Mouse (Mus musculus): ENCODE results near the gene Zbtb38.

Zbtb38 gene

DNA sequence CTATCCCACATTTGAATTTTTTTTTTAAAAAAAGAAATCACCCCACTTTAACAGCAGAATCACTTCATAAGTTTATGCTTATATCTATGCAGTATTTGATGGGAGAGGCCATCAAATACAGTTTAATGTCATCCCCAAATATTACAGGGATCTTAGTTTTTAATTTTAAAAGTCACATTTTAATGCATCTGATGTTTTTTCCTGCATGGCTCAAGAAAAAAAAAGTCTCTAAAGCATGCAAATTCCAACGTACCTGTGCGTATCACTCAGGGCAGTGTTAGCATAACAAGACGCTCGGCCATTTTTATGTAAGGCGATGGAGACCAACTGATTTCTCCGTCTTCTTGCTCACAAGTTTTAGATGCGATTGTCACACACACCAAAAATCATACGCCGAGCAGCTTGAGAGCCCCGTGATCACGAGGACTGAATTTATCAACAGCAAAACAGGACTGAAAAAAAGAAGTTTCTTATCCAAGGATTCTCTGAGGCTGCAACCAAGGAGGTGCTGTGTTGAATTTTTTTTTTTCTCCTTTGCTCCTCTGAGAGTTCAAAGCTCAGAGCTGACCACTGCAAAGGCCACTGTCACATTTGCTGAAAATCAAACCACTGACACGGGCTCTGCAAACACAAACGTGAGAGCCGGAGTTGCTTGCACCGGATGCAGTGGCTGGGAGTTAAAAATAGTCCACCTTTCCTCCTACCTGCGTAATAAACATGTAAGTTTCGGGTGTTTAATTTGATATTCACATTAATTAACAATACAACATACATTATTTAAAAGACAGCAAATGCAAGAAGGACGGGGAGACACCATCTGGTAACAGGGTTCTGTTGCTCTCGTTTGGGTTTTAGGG, 21.4 kb downstream of the Zbtb38 start:
- DNase-seq (ENCODE audit: low spot score): no peak

- DNase-seq (ENCODE audit: low spot score): no peak
Measured at GRCm38 (mm10) chr9:96730311-96730625, 22.4 kb downstream of the Zbtb38 start.

GRCm38 (mm10) chr9:96729537-96730310, 22.9 kb downstream of the Zbtb38 start:
- DNase-seq (ENCODE audit: low spot score): no peak

DNA sequence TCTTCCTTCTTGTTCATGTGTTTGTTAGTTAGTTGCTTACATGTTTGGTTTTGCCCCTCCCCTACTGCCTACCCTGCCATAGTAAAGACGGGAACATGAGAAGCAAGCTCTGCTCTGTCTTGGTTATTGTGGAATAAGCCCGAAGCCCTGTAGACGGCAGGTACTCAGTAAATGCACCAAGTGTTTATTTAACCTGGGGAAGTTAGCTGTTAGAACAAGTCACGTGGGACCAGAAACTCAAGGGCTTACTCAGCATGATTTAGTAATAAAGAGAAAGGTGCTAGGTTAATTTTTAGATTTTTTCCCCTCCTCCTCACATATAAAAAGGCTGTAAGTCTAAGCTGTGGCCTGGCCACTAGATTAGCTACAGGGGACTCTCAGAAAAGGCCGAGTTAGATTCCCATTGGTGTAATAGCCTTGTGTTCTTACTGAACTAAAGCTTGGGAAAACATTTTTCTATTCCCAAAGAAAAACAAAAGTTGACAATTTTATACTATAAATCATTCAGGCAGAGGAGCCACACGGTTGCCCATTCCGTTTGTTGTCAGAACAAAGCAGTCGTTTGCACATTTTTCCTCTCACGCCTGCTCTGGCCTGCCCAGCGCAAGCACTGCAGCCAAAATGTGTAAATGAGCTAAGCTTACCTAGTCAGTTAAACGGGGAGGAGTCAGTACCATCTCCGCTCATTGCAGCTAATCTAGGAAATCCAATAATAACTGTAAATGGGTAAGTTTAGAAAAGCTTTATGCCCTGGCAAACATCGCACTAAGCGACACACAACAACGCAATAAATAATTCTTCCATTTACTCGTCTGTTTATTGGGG, 24.1 kb downstream of the Zbtb38 start:
- DNase-seq (ENCODE audit: low spot score): no peak

DNA sequence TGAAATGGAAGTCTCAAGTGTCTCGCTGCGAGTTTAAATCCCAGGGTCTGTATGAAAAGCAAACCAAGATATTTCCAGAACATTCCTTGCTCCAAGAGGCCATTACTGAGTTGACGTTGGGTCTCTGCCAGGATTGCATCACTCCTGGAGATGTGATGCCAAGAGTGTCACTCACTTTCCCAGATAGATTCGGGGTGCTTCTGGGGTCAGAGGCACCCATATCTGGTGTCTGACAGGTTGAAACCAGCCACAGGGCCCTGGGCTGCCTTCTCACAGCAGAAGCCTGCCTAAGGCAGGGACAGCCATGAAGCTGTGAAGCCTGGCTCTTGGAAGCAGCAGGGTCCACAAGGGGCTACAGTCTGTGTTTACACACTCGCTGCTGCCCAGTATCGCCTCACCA, 24.9 kb downstream of the Zbtb38 start:
- DNase-seq (ENCODE audit: low spot score): no peak

GRCm38 (mm10) chr9:96726336-96727131, 26.1 kb downstream of the Zbtb38 start:
- no peak for DNase-seq (ENCODE audit: low spot score)

- no peak for DNase-seq (ENCODE audit: low spot score)
Measured at GRCm38 (mm10) chr9:96725582-96726320, 26.9 kb downstream of the Zbtb38 start.

DNA sequence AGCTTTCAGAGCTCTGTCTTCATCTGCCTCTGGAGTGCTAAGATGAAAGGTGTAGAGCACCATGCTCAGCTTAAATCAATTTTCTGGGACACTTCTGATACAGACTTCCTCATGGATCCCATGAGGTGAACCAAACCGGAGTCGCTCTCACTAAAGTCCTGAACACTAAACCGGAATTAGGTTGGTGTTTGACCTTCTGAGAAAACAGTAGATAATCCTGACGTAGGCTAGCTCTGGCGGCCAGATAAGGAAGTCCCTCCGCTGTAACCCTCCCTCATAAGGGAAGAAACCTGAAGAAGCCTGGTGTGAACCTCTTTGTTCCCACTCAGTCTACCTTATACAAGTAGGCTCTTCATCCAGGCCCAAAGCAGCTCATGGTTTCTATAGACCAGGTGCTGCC, 29.0 kb downstream of the Zbtb38 start:
- DNase-seq (ENCODE audit: low spot score): no peak

GRCm38 (mm10) chr9:96721163-96721799, 31.4 kb downstream of the Zbtb38 start:
- no peak for DNase-seq (ENCODE audit: low spot score)

DNA sequence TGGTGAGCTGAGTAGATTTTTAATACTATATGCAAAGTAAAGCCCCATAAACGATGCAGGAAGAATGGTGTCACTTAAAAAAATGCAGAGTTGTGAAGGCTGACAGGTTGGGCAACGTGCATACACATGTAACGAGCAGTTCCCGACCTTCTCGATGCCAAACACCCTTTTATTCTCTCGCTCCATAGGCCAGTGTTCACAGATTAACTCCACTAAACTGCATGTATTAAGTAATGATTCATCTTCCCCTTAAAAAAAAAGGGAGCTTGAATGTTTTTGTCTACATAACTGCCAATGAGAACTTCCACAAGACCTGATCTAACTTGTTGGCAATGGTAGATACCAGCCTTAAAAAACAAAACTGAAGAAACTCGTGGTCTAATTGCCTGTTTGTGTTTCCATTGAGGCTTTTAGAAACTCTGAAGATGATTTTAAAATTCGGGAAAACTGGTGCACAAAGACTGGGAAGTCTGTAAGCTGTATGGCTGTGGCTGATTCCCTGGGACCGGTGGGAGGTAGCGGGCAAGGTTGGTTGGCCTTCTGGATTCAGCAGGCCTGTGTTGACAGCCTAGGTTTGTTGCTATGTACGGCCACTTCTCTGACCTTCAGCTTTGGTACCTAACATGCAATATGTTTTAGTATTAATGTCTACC, 32.0 kb downstream of the Zbtb38 start:
- no peak for DNase-seq (ENCODE audit: low spot score)

DNA sequence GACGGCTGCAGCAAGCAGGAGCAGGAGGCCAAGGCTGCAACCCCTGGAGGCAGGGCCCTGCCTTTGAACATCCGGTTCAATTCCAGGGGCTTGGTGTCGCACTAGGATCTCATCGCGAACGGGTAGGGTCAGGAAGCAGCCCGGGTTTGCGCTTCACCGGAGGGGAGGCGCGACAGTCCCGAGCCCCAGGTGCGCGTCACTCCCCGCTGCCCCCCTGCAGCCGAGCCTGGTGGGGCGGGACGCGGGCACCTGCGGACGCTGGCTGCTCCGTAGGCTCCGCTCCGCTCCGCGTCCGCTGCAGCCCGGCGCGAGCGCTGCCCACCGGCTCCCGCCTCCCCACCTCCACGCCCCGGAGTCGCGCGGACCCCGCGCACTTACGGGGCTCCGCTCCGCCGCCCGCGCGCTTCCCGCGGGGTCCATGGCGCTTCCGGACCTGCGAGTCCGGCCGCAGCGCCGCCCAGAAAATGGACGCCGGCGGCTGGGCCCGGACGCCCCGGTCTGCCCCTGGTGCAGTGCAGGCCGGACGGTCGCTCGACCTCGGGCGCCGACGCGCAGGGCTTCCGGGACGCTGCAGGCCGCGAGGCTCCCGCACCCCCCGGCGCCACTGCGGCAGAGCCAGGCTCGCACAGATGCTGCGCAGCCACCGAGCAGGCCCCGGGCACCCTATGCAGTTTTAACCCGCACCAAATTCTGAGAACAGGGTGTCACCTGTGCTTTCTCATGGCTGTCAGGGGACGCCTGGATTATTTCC, 33.0 kb downstream of the Zbtb38 start:
- no peak for DNase-seq (ENCODE audit: low spot score)

DNA sequence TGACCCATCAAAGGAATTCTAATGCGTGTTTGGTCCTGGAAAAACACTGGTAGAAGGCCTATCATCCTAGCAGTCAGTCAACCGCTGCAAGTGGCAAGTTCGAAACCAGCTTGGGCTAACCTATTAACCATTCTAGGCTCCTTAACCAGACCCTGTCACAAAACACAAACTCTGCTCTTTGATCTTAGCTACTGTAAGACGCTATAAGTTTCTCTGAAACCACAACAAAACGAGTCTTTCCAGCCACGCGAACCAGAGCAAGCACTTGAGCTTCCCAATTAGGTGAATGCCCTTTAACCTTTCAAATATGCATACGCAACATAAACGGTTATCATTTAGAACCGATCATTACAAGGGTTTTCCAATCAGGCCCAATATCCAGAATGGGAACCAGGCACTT, 33.7 kb downstream of the Zbtb38 start:
- no peak for DNase-seq (ENCODE audit: low spot score)

GRCm38 (mm10) chr9:96718402-96718798, 34.2 kb downstream of the Zbtb38 start:
- no peak for DNase-seq (ENCODE audit: low spot score)

GRCm38 (mm10) chr9:96717698-96718401, 34.8 kb downstream of the Zbtb38 start:
- DNase-seq (ENCODE audit: low spot score): no peak

DNA sequence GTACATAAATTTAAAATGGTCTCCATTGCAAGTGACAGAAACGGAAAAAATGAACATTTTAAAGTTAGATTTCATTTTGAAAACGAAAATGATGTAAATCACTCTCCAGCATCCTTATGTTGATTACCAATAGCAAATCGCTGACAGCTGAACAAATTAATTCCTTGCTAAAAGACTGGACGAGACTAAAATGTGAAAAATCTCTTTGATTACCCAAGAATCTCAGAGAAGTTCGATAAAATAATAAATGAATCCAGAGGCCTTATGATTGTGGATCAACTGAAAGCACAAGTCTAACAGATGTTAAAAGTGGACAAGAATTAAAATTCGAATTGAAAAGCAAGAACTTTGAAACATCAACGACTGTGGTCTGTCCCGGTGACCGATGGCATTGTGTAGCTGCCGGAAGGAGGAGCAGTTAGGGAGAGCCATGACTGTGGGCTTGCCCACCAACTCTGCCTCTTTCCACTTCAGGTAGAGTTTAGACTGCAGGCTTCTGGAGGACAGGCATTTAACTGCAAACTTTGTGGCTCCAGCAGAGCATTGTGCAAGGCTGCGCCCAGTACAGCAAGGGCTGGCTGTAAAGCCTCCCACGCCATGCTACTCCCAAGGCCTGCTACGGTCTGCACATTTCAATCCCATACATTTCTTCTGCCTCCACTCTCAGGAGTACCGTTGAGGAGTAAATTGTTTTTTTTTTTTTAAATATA, 35.7 kb downstream of the Zbtb38 start:
- no peak for DNase-seq (ENCODE audit: low spot score)

DNA sequence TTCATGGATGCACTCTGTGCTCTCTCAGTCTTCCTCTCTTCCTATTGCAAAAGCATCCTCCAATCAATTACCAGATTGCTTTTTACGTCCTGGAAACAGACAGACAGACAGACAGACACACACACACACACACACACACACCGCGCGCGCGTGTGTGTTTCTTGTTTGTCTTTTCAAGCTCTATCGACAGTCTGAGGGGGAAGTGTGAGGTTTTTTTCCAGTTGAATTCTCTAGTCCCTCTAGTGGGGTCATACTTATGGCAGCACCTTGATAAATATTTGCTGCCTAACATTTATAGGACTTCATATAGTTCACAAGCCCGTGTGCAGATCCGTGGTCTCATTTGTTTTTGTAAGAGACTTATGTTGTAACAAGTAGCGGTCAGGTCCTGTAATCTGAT, 36.5 kb downstream of the Zbtb38 start:
- no peak for DNase-seq (ENCODE audit: low spot score)

DNA sequence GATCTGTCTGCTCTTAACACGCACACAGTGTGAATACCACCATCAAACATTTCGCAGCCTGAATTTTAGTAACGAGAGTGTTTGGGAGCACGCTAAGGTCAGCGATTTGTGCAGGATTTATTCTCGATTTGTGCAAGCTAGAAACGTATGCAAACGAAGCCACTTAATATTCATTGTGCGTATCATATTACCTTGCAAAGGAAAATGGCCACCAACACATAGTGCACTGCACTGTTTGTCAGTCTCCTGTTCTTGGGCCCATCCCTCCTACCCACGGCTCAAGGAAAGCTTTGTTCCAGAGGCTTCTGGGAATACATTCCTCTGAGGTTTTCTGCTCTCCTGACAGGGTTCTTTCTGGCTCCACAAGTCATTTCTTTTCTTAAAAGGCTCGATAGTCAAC, 37.5 kb downstream of the Zbtb38 start:
- no peak for DNase-seq (ENCODE audit: low spot score)

All from left cerebral cortex, adult 11 months (tissue).